Mouse (Mus musculus): ENCODE data around the gene Mtf1.

- TF ChIP-seq CTCF (IDR thresholded peaks at IDR 0.05; ENCODE audit: control insufficient read depth, insufficient read depth, low read length) (0 out of 2 replicates have a peak, but pooled peaks have one; percentile 16), POLR2A (IDR thresholded peaks at IDR 0.05; ENCODE audit: borderline replicate concordance, control insufficient read depth, low read depth, low read length) (no peak)
These were observed 49.4 kb upstream of the Mtf1 start for GRCm38 (mm10) chr4:124752281-124753199.

Data from bone marrow, adult 2 months (tissue).